Mouse (Mus musculus): ENCODE measurements around the gene Sftpd. TPM values are rescaled to one million over a fixed set of nuclear protein-coding genes. Genes with fewer than 3 reads are reported as not detected.

Sftpd gene
- polyA plus RNA-seq (2016; fragmentation: Nextera tagmentation; extraction: Ambion mirVana), result not detected in 2 replicates

- 70% methylated on average over 4 of the region's 4 CpGs for WGBS
- ATAC-seq (ENCODE audit: insufficient number of reproducible peaks, low FRiP score), result no peak
- no peak within 1 kb of the TSS for H3K4me3 ChIP-seq
Observed at GRCm38 (mm10) chr14:41185059-41185821, at the start of gene Sftpd. Gene Sftpd, minus strand, starts transcription at chr14:41185149.

GRCm38 (mm10) chr14:41198037-41198730 is 13.2 kb upstream of the Sftpd start:
- H3K4me1 ChIP-seq (replicated peaks), result peaks cover 16% of the 10 kb centered on the region
- no peak overlapping the region for H3K4me3 ChIP-seq
- H3K9ac ChIP-seq, result no peak overlapping the region
- no peaks in the 10 kb centered on the region for H3K9me3 ChIP-seq (replicated peaks)
- H3K36me3 ChIP-seq, result no peaks in the 10 kb centered on the region
- 27% methylated on average over 6 of the region's 6 CpGs for WGBS
- H3K27ac ChIP-seq (ENCODE audit: poor library complexity, severe bottlenecking), result peak overlapping the region; percentile 75
- no peaks in the 10 kb centered on the region for H3K27me3 ChIP-seq (replicated peaks)
- ATAC-seq (ENCODE audit: insufficient number of reproducible peaks, low FRiP score), result peak; percentile 75
- no peak overlapping the region for H3K4me2 ChIP-seq

More at GRCm38 (mm10) chr14:41185059-41185821, at the start of gene Sftpd:
- Histone ChIP-seq H3K27ac (ENCODE audit: poor library complexity, severe bottlenecking) (no peak within 1 kb of the TSS), H3K9me3 (replicated peaks) (no peaks in the 10 kb centered on the region), H3K4me1 (replicated peaks) (no peaks in the 10 kb centered on the region), H3K4me2 (no peak within 1 kb of the TSS), H3K27me3 (replicated peaks) (no peaks in the 10 kb centered on the region), H3K9ac (no peak within 1 kb of the TSS), H3K36me3 (no peaks in the 10 kb centered on the region)

GRCm38 (mm10) chr14:41189496-41189895 is 4.5 kb upstream of the Sftpd start:
- 71% methylated on average over 2 of the region's 2 CpGs for WGBS
- no peak overlapping the region for H3K4me3 ChIP-seq
- H3K9ac ChIP-seq, result no peak overlapping the region
- peaks cover 20% of the 10 kb centered on the region for H3K9me3 ChIP-seq (replicated peaks)
- H3K4me2 ChIP-seq, result no peak overlapping the region
- ATAC-seq (ENCODE audit: insufficient number of reproducible peaks, low FRiP score), result no peak
- H3K27ac ChIP-seq (ENCODE audit: poor library complexity, severe bottlenecking), result no peak overlapping the region
- H3K4me1 ChIP-seq (replicated peaks), result no peaks in the 10 kb centered on the region
- H3K36me3 ChIP-seq, result no peaks in the 10 kb centered on the region
- H3K27me3 ChIP-seq (replicated peaks), result no peaks in the 10 kb centered on the region

GRCm38 (mm10) chr14:41174802-41175201 is 10.1 kb downstream of the Sftpd start:
- H3K9me3 ChIP-seq (replicated peaks), result no peaks in the 10 kb centered on the region

DNA sequence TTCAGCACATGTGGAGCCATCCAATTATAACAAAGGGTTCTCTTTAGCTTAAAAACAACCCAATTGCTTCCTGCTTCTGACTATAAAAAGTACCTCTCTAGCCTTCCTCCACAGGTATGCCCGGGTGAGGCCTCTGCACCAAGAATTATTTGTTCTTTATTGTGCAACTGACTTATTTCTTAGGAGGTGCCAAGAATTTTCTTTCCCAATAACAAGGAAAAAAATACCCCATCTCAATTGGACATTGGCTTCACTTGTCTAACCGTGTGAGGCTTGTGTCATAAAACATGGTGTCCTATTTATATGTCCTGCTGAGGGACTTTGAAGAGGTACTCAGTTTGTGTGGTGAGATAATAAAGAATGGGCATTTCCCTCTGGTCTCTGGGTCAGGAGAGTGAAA is 14.4 kb downstream of the Sftpd start:
- Histone ChIP-seq H3K27me3 (replicated peaks) (no peaks in the 10 kb centered on the region), H3K27ac (ENCODE audit: poor library complexity, severe bottlenecking) (no peak overlapping the region), H3K9me3 (replicated peaks) (no peaks in the 10 kb centered on the region), H3K9ac (no peak overlapping the region), H3K4me3 (no peak overlapping the region), H3K4me2 (no peak overlapping the region), H3K36me3 (no peaks in the 10 kb centered on the region), H3K4me1 (replicated peaks) (peaks cover 12% of the 10 kb centered on the region)
- WGBS, result 81% methylated on average over 2 of the region's 2 CpGs
- no peak for ATAC-seq (ENCODE audit: insufficient number of reproducible peaks, low FRiP score)

More at GRCm38 (mm10) chr14:41174802-41175201, 10.1 kb downstream of the Sftpd start:
- ATAC-seq (ENCODE audit: insufficient number of reproducible peaks, low FRiP score), result no peak
- Histone ChIP-seq H3K4me1 (replicated peaks) (no peaks in the 10 kb centered on the region), H3K9ac (no peak overlapping the region), H3K27me3 (replicated peaks) (no peaks in the 10 kb centered on the region), H3K4me3 (no peak overlapping the region), H3K27ac (ENCODE audit: poor library complexity, severe bottlenecking) (no peak overlapping the region), H3K4me2 (no peak overlapping the region), H3K36me3 (no peaks in the 10 kb centered on the region)
- WGBS, result 70% methylated on average over 1 of the region's 1 CpGs

DNA sequence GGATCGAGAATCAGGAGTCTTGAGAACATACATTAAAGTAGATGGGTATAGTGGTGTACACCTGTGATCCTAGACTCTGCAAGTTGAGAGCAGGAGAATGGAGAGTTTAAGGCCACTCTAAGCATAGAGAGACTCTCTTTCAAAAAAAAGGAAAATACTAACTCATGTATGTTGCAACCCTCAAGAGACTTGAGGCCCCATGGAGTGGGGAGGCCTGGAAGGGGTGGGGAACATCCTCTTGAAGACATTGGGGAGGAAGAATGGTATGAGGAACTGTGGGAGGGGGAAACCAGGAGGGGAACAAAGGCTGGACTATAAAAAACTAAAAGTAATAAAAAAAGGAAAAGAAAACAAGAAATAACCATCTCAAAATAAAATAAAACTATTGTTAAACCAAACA is 16.4 kb downstream of the Sftpd start:
- Histone ChIP-seq H3K27me3 (replicated peaks) (no peaks in the 10 kb centered on the region), H3K27ac (ENCODE audit: poor library complexity, severe bottlenecking) (no peak overlapping the region), H3K9ac (no peak overlapping the region), H3K9me3 (replicated peaks) (no peaks in the 10 kb centered on the region), H3K4me3 (no peak overlapping the region), H3K4me2 (no peak overlapping the region), H3K4me1 (replicated peaks) (peaks cover 12% of the 10 kb centered on the region), H3K36me3 (no peaks in the 10 kb centered on the region)
- WGBS, result 74% methylated on average over 1 of the region's 1 CpGs
- no peak for ATAC-seq (ENCODE audit: insufficient number of reproducible peaks, low FRiP score)

- ATAC-seq (ENCODE audit: insufficient number of reproducible peaks, low FRiP score), result no peak
- WGBS, result 36% methylated on average over 5 of the region's 5 CpGs
- H3K27ac ChIP-seq (ENCODE audit: poor library complexity, severe bottlenecking), result no peak overlapping the region
- no peak overlapping the region for H3K9ac ChIP-seq
- no peaks in the 10 kb centered on the region for H3K9me3 ChIP-seq (replicated peaks)
- peaks cover 12% of the 10 kb centered on the region for H3K4me1 ChIP-seq (replicated peaks)
- H3K4me2 ChIP-seq, result no peak overlapping the region
- no peak overlapping the region for H3K4me3 ChIP-seq
- no peaks in the 10 kb centered on the region for H3K36me3 ChIP-seq
- no peaks in the 10 kb centered on the region for H3K27me3 ChIP-seq (replicated peaks)
Observed at GRCm38 (mm10) chr14:41167278-41167677, 17.7 kb downstream of the Sftpd start.

GRCm38 (mm10) chr14:41162663-41163062 is 22.3 kb downstream of the Sftpd start:
- no peak overlapping the region for H3K27ac ChIP-seq (ENCODE audit: poor library complexity, severe bottlenecking)
- peaks cover 14% of the 10 kb centered on the region for H3K4me1 ChIP-seq (replicated peaks)
- H3K4me2 ChIP-seq, result no peak overlapping the region
- H3K9me3 ChIP-seq (replicated peaks), result no peaks in the 10 kb centered on the region
- H3K27me3 ChIP-seq (replicated peaks), result no peaks in the 10 kb centered on the region
- no peaks in the 10 kb centered on the region for H3K36me3 ChIP-seq
- 0 out of 2 replicates have a peak, but pooled peaks have one; percentile 42 for ATAC-seq (ENCODE audit: insufficient number of reproducible peaks, low FRiP score)
- no peak overlapping the region for H3K9ac ChIP-seq
- H3K4me3 ChIP-seq, result no peak overlapping the region
- 20% methylated on average over 2 of the region's 2 CpGs for WGBS

GRCm38 (mm10) chr14:41160743-41161142 is 24.2 kb downstream of the Sftpd start:
- Histone ChIP-seq H3K9me3 (replicated peaks) (no peaks in the 10 kb centered on the region), H3K4me2 (no peak overlapping the region), H3K27me3 (replicated peaks) (no peaks in the 10 kb centered on the region)

DNA sequence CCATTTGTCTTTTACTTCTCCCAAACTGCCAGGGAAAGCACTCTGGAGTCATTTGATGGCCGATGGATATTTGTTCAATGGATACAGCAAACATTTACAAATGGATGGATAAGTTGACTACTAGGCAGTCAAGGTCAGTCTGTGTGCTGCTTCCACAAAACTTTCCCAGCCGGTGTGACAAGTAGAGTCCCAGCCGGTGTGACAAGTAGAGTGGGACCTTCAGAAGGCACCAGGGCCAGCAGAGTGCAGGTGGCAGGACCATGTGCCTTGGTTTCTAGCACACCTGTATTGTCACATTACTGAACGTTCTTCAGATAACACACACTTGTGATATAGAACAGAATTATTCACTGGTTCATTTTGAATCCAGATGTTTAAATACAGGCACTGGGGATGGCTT is 24.9 kb downstream of the Sftpd start:
- peaks cover 7% of the 10 kb centered on the region for H3K4me1 ChIP-seq (replicated peaks)
- no peak for ATAC-seq (ENCODE audit: insufficient number of reproducible peaks, low FRiP score)
- H3K4me2 ChIP-seq, result no peak overlapping the region
- H3K36me3 ChIP-seq, result no peaks in the 10 kb centered on the region
- no peak overlapping the region for H3K27ac ChIP-seq (ENCODE audit: poor library complexity, severe bottlenecking)
- H3K9ac ChIP-seq, result no peak overlapping the region
- H3K27me3 ChIP-seq (replicated peaks), result no peaks in the 10 kb centered on the region
- no peaks in the 10 kb centered on the region for H3K9me3 ChIP-seq (replicated peaks)
- 79% methylated on average over 4 of the region's 4 CpGs for whole genome bisulfite sequencing
- no peak overlapping the region for H3K4me3 ChIP-seq

More at GRCm38 (mm10) chr14:41160743-41161142, 24.2 kb downstream of the Sftpd start:
- H3K4me3 ChIP-seq, result no peak overlapping the region
- H3K4me1 ChIP-seq (replicated peaks), result peaks cover 7% of the 10 kb centered on the region
- H3K27ac ChIP-seq (ENCODE audit: poor library complexity, severe bottlenecking), result no peak overlapping the region
- H3K36me3 ChIP-seq, result no peaks in the 10 kb centered on the region
- H3K9ac ChIP-seq, result no peak overlapping the region
- 15% methylated on average over 1 of the region's 1 CpGs for WGBS
- ATAC-seq (ENCODE audit: insufficient number of reproducible peaks, low FRiP score), result no peak

DNA sequence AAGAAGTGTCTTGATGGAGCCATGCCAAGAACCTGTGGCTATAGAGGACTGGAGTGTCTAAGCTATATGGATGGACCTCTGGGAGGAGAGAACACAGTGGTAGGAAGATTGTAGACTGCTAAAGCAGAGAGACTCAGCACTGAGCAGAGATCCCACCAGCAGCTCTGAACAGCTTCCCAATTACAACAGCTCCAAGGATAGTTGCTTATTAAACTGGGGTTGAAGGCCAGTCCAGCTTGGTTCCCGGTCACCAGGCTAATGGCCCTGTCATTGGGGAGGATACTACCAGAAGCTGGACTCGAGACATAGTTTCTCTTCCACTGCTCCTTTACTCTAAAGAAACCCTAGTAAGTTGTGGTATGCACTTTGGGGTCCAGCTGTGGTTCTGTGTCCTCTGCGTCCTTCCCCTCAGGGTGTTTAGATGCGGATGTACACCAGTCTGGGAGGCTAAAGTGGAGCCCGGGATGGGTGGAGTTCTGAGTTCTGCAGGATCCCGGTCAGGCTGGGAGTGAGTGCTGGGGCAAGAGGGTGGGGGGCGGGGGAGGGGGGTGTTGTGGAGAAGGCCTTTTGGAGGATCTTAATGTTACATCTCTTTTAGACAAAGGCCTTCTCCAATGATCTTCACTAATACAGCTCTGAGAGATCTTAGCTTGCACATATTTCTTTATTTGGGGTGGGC is 33.6 kb downstream of the Sftpd start, which contains the start of gene Mbl1:
TSS of gene Mbl1 (plus strand) at position 239 of the 679 bp plus-strand sequence.
- no peaks in the 10 kb centered on the region for H3K4me1 ChIP-seq (replicated peaks)
- no peak within 1 kb of the TSS for H3K27ac ChIP-seq (ENCODE audit: poor library complexity, severe bottlenecking)
- no peak within 1 kb of the TSS for H3K9ac ChIP-seq
- WGBS, result 71% methylated on average over 7 of the region's 7 CpGs
- H3K36me3 ChIP-seq, result no peaks in the 10 kb centered on the region
- no peak within 1 kb of the TSS for H3K4me3 ChIP-seq
- ATAC-seq (ENCODE audit: insufficient number of reproducible peaks, low FRiP score), result no peak
- no peak within 1 kb of the TSS for H3K4me2 ChIP-seq
- H3K9me3 ChIP-seq (replicated peaks), result no peaks in the 10 kb centered on the region
- no peaks in the 10 kb centered on the region for H3K27me3 ChIP-seq (replicated peaks)
